Mouse (Mus musculus): ENCODE measurements around the gene Palmd.

Gene Palmd

GRCm38 (mm10) chr3:116892872-116893271, 75.9 kb downstream of the Palmd start:
- DNase-seq (ENCODE audit: low read depth, low spot score): peak; percentile 70

GRCm38 (mm10) chr3:116892206-116892563, 76.6 kb downstream of the Palmd start:
- no peak for DNase-seq (ENCODE audit: low read depth, low spot score)

GRCm38 (mm10) chr3:116891436-116892205, 77.2 kb downstream of the Palmd start:
- DNase-seq (ENCODE audit: low read depth, low spot score): no peak

DNA sequence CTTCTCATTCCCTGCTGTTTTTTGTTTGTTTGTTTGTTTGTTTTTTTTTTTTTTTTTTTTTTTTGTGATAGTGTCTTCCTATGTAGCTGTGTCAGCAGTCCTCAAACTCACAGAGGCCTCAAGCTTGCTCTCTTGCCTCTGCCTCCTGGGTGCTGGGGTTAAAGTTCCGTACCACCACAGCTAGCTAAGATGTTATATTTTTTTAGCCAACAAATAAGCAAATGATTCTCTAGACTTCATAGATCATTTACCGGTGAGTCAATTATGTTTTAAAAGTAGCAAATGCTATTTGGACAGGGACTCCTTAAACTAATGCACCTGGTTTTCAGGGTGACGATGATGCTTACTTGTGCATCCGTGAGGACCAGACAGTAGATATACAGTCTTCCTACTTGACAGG, 78.2 kb downstream of the Palmd start:
- no peak for DNase-seq (ENCODE audit: low read depth, low spot score)

DNA sequence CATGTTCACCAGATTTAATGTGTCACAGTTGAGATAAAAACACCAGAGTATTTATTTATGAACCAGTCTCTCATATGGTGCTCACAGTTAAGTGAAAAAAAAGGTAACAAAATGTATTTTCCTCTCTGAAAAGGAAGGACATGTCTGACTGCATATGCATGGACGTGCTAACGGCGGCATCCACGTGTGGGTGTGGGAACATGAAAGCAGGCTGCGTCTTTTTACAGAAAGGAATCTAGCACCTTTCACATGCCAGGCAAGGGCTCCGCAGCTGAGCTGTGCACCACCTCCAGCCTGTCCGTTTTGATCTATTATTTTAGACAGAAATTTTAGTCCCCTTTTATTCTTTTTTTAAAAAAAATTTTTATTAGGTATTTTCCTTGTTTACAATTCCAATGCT, 79.4 kb downstream of the Palmd start:
- DNase-seq (ENCODE audit: low read depth, low spot score): no peak

DNA sequence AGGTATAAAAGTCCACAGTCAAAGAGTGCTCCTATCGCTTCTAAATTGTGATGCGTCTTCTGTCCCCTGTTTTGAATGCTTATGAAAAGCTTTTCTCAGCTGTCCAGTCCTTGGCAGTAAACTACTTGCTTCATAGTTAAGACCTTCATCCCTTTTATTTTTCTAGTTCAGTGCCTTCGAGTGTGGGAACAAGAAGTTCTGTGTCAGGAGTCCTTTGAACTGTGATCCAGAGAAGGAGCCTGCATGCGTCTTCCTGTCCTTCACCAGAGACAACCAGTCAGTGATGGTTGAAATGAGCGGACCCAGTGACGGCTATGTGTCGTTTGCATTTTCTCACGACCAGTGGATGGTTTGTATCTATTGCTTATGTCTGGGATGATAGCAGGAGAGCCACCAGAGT, 83.8 kb downstream of the Palmd start:
- no peak for DNase-seq (ENCODE audit: low read depth, low spot score)

DNA sequence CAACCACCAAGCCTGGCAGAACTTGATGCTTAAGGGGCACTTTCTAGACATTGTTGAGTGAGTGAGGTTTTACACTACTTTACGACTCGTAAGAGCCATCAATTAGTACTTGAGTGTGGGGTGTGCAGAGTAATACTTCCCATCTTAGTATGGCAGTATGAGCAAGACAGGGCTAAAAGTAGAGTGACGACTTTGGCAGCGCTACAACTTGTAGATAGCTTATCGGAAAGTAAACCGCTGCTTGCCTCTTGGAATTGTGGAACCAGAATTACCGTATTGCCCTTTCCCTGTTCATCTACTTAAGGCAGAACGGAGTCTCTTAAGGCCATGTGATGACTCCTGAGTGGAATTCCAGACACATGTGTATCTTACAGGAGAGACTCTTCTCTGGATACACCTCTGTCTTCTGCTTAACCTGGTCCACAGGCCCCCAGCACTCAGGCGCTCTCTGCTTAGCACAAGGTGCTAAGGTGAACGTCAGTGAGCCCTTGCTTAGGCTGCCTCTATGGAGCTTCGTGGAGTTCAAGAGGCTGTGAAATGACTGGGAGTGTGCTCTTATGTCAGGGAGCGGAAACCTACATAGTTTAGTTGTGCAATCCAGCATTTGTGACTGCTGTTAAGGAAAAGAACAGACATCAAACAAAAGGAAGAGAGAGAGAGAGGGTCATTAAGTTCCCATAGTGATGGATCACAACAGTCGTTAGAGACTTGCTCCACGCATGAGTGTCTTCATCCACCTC, 86.4 kb downstream of the Palmd start:
- no peak for DNase-seq (ENCODE audit: low read depth, low spot score)

DNA sequence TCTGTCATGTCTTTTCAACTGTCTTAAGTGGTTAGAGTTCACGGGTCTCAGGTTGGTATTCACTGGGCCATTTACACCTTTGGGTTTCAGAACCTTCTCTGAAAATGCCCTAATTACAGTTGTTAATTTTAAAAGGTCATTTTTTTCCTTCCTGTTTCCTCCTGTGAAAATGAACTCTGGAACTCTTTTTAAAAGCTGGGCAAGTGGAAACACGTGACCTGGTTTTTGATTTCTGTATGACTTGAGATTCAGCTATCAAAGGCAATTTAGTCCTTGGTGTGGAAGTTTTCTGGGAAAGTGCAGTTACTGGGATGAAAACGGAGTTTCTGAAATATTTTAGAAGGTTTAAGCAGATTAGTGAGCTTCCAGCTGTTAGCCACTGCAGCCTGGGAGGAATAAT, 98.4 kb downstream of the Palmd start:
- DNase-seq (ENCODE audit: low read depth, low spot score): no peak

Data from A20 (cell line).